Mouse (Mus musculus): ENCODE results near the gene Rbms2. TPM values are rescaled to one million over a fixed set of nuclear protein-coding genes. Genes with fewer than 3 reads are reported as not detected.

Rbms2 gene
- polyA plus RNA-seq, 1 experiment = 137 TPM

- H3K4me3 ChIP-seq (ENCODE audit: low read depth, low read length) = peak overlapping the region; percentile 84
- no peaks in the 10 kb centered on the region for H3K4me1 ChIP-seq (ENCODE audit: control insufficient read depth, insufficient read depth, low read length)
- TF ChIP-seq POLR2A (IDR thresholded peaks at IDR 0.05; ENCODE audit: insufficient read depth, low read length) (no peak), CTCF (IDR thresholded peaks at IDR 0.05; ENCODE audit: low read depth, low read length) (no peak), EP300 (IDR thresholded peaks at IDR 0.05; ENCODE audit: insufficient read depth, low read depth, low read length) (no peak)
Measured at GRCm38 (mm10) chr10:128097587-128097971, 82.5 kb downstream of the Rbms2 start.

GRCm38 (mm10) chr10:128096693-128097586, 83.2 kb downstream of the Rbms2 start:
- H3K9me3 ChIP-seq (replicated peaks; ENCODE audit: control insufficient read depth, insufficient read depth, low read length, poor library complexity, severe bottlenecking) = no peaks in the 10 kb centered on the region
- no peaks in the 10 kb centered on the region for H3K4me1 ChIP-seq (ENCODE audit: control insufficient read depth, insufficient read depth, low read length)
- H3K36me3 ChIP-seq (ENCODE audit: control insufficient read depth, insufficient read depth, low read length, poor library complexity, severe bottlenecking) = no peaks in the 10 kb centered on the region
- peak overlapping the region; percentile 99 for H3K9ac ChIP-seq (ENCODE audit: low read depth, poor library complexity, severe bottlenecking)
- no peak for TF ChIP-seq POLR2A (IDR thresholded peaks at IDR 0.05; ENCODE audit: insufficient read depth, low read length)
- no peak for TF ChIP-seq EP300 (IDR thresholded peaks at IDR 0.05; ENCODE audit: insufficient read depth, low read depth, low read length)
- no peak for TF ChIP-seq CTCF (IDR thresholded peaks at IDR 0.05; ENCODE audit: low read depth, low read length)
- peak overlapping the region; percentile 9 for H3K27ac ChIP-seq (ENCODE audit: insufficient read depth, low read length)
- no peaks in the 10 kb centered on the region for H3K27me3 ChIP-seq (ENCODE audit: control insufficient read depth, insufficient read depth, low read length, poor library complexity, severe bottlenecking)
- H3K4me3 ChIP-seq (ENCODE audit: low read depth, low read length) = peak overlapping the region; percentile 84

More at GRCm38 (mm10) chr10:128097587-128097971, 82.5 kb downstream of the Rbms2 start:
- peak overlapping the region; percentile 99 for H3K9ac ChIP-seq (ENCODE audit: low read depth, poor library complexity, severe bottlenecking)
- H3K27me3 ChIP-seq (ENCODE audit: control insufficient read depth, insufficient read depth, low read length, poor library complexity, severe bottlenecking) = no peaks in the 10 kb centered on the region
- peak overlapping the region; percentile 3 for H3K27ac ChIP-seq (ENCODE audit: insufficient read depth, low read length)
- H3K36me3 ChIP-seq (ENCODE audit: control insufficient read depth, insufficient read depth, low read length, poor library complexity, severe bottlenecking) = no peaks in the 10 kb centered on the region
- no peaks in the 10 kb centered on the region for H3K9me3 ChIP-seq (replicated peaks; ENCODE audit: control insufficient read depth, insufficient read depth, low read length, poor library complexity, severe bottlenecking)

GRCm38 (mm10) chr10:128096313-128096692, 83.8 kb downstream of the Rbms2 start:
- H3K36me3 ChIP-seq (ENCODE audit: control insufficient read depth, insufficient read depth, low read length, poor library complexity, severe bottlenecking) = no peaks in the 10 kb centered on the region
- H3K9ac ChIP-seq (ENCODE audit: low read depth, poor library complexity, severe bottlenecking) = peak overlapping the region; percentile 99
- H3K4me3 ChIP-seq (ENCODE audit: low read depth, low read length) = peak overlapping the region; percentile 80
- H3K27ac ChIP-seq (ENCODE audit: insufficient read depth, low read length) = peak overlapping the region; percentile 9; the same call in 1 of the 2 replicates
- no peaks in the 10 kb centered on the region for H3K4me1 ChIP-seq (ENCODE audit: control insufficient read depth, insufficient read depth, low read length)
- no peaks in the 10 kb centered on the region for H3K27me3 ChIP-seq (ENCODE audit: control insufficient read depth, insufficient read depth, low read length, poor library complexity, severe bottlenecking)
- H3K9me3 ChIP-seq (replicated peaks; ENCODE audit: control insufficient read depth, insufficient read depth, low read length, poor library complexity, severe bottlenecking) = no peaks in the 10 kb centered on the region
- no peak for TF ChIP-seq EP300 (IDR thresholded peaks at IDR 0.05; ENCODE audit: insufficient read depth, low read depth, low read length)
- TF ChIP-seq POLR2A (IDR thresholded peaks at IDR 0.05; ENCODE audit: insufficient read depth, low read length) = no peak
- no peak for TF ChIP-seq CTCF (IDR thresholded peaks at IDR 0.05; ENCODE audit: low read depth, low read length)

- Histone ChIP-seq H3K27ac (ENCODE audit: insufficient read depth, low read length) (peak overlapping the region; percentile 95), H3K36me3 (ENCODE audit: control insufficient read depth, insufficient read depth, low read length, poor library complexity, severe bottlenecking) (peaks cover 4% of the 10 kb centered on the region), H3K4me1 (ENCODE audit: control insufficient read depth, insufficient read depth, low read length) (no peaks in the 10 kb centered on the region), H3K9me3 (replicated peaks; ENCODE audit: control insufficient read depth, insufficient read depth, low read length, poor library complexity, severe bottlenecking) (no peaks in the 10 kb centered on the region), H3K4me3 (ENCODE audit: low read depth, low read length) (peak overlapping the region; percentile 31; the same call in 1 of the 2 replicates), H3K9ac (ENCODE audit: low read depth, poor library complexity, severe bottlenecking) (peak overlapping the region; percentile 99), H3K27me3 (ENCODE audit: control insufficient read depth, insufficient read depth, low read length, poor library complexity, severe bottlenecking) (no peaks in the 10 kb centered on the region)
- 0 out of 2 replicates have a peak, but pooled peaks have one; percentile 26 for TF ChIP-seq EP300 (IDR thresholded peaks at IDR 0.05; ENCODE audit: insufficient read depth, low read depth, low read length)
- TF ChIP-seq CTCF (IDR thresholded peaks at IDR 0.05; ENCODE audit: low read depth, low read length) = no peak
Measured at GRCm38 (mm10) chr10:128095003-128095636, 85.0 kb downstream of the Rbms2 start.

- H3K4me3 ChIP-seq (ENCODE audit: low read depth, low read length) = peak overlapping the region; percentile 50; the same call in 1 of the 2 replicates
- H3K27ac ChIP-seq (ENCODE audit: insufficient read depth, low read length) = peak overlapping the region; percentile 95
- peaks cover 11% of the 10 kb centered on the region for H3K36me3 ChIP-seq (ENCODE audit: control insufficient read depth, insufficient read depth, low read length, poor library complexity, severe bottlenecking)
- H3K27me3 ChIP-seq (ENCODE audit: control insufficient read depth, insufficient read depth, low read length, poor library complexity, severe bottlenecking) = no peaks in the 10 kb centered on the region
- peak overlapping the region; percentile 99 for H3K9ac ChIP-seq (ENCODE audit: low read depth, poor library complexity, severe bottlenecking)
- TF ChIP-seq CTCF (IDR thresholded peaks at IDR 0.05; ENCODE audit: low read depth, low read length) (no peak), EP300 (IDR thresholded peaks at IDR 0.05; ENCODE audit: insufficient read depth, low read depth, low read length) (peak; percentile 63; the same call in 1 of the 2 replicates), POLR2A (IDR thresholded peaks at IDR 0.05; ENCODE audit: insufficient read depth, low read length) (peak; percentile 27)
- no peaks in the 10 kb centered on the region for H3K9me3 ChIP-seq (replicated peaks; ENCODE audit: control insufficient read depth, insufficient read depth, low read length, poor library complexity, severe bottlenecking)
- H3K4me1 ChIP-seq (ENCODE audit: control insufficient read depth, insufficient read depth, low read length) = no peaks in the 10 kb centered on the region
Measured at GRCm38 (mm10) chr10:128094340-128094968, 85.6 kb downstream of the Rbms2 start.
